Mouse (Mus musculus): ENCODE measurements around the gene Nmt1.

The Nmt1 gene

GRCm38 (mm10) chr11:103106386-103106785 lies 78.4 kb downstream of the Nmt1 start:
- in situ Hi-C loops (cut with MboI, MseI) = no loop called here

- in situ Hi-C loops (cut with MboI, MseI) = no loop called here
These were observed 83.3 kb downstream of the Nmt1 start for GRCm38 (mm10) chr11:103111301-103111700.

DNA sequence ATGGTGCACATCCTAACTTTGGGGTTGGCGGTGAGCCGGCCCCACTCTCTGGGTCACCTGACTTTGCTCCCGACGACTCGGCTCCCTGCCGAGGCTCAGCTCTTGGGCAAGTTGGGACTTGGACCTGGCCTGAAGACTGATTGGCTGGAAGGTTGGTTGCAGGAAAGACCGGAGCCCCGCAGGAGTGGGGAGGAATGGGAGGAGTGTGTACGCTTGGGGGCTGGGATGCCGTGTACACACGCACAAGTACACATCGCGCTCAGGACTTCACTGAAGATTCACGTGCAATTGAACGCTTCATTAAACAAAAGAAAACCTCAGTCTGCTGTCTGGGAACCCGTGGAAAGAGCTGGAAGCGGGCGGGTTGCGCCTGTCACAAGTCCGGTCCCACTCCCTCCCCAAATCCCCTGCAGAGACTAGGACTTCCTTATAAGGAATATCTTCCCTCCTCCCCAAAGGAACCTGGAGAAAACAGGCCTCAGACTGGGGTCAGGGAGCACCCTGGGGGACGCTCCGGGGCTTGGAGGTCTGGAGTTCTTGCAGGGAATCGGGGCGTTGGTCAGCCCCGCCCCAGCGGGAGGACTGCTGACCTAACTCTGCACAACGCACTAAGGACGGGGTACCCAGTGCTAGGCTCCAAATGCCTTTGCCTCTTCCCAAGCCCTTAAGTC lies 84.0 kb downstream of the Nmt1 start:
- in situ Hi-C loops (cut with MboI, MseI) = no loop called here

- in situ Hi-C loops (cut with MboI, MseI) = no loop called here
These were observed 84.5 kb downstream of the Nmt1 start for GRCm38 (mm10) chr11:103112552-103112912.

DNA sequence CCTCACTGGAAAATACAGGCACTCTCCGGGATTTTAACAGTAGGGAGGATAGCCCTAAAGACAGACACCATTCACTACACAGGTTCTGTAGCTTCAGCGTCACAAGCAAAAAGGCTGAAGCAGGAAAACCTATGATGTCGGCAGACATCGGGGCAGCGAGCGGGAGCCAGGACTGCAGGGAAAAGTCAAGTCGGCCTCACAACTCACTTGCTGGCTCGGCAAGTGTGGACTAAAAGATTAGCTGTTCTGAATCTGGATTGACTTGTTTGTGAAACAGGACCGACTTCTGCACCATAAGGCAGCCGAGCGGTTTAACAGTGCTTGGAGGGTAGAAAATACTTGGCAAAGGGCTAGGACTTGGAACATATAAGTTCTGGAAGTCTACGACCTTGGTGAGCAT lies 85.0 kb downstream of the Nmt1 start:
- in situ Hi-C loops (cut with MboI, MseI) = no loop called here

DNA sequence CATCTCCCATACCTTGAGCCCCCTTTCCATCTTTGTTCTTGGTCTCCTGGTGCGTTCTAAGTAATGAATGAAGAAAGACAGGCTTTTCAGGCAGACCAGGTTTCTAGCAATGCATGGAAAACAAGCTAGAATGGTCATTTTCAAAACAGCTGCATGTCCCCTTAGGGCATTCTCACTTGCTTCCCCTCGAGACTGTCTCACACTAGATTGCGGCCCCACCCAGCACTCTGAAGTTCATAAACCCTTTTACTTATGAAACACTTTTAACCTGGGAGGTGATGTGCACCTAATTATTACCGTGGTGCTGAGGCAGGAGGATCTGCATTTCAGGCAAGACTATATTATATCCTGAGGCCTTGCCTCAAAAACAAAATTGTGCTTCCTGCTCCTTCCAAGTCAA lies 85.8 kb downstream of the Nmt1 start:
- in situ Hi-C loops (cut with MboI, MseI) = no loop called here

- in situ Hi-C loops (cut with MboI, MseI) = no loop called here
These were observed 86.4 kb downstream of the Nmt1 start for GRCm38 (mm10) chr11:103114270-103114943.

DNA sequence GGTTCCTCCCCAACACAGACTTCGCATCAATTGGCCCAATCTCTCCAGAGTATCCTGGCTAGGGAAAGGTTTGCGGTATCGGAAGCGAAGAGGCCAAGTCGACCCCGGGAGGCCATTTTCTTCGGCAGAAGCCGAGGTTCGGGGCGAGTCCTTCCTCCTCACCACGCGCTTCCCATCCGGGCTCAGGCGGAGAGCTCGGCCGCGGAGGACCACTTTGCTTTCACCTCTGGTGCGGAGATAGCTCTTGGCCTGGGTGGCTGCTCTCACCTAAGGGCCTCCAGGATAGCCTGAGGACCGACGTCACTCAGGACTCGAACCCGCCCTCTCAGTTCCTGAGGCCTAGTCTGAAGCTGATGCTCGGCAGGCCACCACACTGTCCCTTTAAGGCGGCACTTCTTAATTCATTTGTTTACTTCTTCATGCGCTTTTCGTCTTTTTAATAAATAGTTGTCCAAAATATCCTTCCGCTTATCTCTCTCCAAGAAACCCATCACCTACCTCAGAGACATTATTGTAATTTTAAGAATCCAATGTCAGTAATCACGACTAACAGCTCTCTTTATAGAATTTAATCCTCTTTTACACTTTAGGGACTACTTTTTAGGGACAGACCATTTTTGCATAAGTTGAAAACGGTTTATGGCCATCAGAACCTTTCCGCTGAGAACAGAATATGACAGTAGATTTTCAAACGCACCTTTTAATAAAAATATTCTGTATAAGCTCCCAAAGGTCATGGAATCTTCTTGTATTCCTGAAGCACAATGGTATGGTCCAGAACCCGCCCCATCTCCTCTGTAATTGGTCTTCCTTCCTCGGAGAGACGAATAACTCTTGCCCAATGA lies 87.4 kb downstream of the Nmt1 start:
- in situ Hi-C loops (cut with MboI, MseI) = no loop called here

GRCm38 (mm10) chr11:103116008-103116818 lies 88.2 kb downstream of the Nmt1 start, which contains the start of gene Hexim1:
Gene Hexim1 (plus strand): TSS chr11:103116231.
- in situ Hi-C loops (cut with MboI, MseI) = no loop called here

GRCm38 (mm10) chr11:103116959-103117590 lies 89.1 kb downstream of the Nmt1 start:
- in situ Hi-C loops (cut with MboI, MseI) = no loop called here

DNA sequence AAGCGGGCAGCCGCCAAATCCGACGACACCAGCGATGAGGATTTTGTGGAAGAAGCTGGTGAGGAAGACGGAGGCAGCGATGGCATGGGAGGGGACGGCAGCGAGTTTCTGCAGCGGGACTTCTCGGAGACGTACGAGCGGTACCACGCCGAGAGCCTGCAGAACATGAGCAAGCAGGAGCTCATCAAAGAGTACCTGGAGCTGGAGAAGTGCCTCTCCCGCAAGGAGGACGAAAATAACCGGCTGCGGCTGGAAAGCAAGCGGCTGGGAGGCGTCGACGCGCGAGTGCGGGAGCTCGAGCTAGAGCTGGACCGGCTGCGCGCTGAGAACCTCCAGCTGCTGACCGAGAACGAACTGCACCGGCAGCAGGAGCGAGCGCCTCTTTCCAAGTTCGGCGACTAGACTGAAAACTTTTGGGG lies 89.6 kb downstream of the Nmt1 start:
- in situ Hi-C loops (cut with MboI, MseI) = no loop called here
